Mouse (Mus musculus): ENCODE measurements around the gene Alg14. TPM values are rescaled to one million over a fixed set of nuclear protein-coding genes. Genes with fewer than 3 reads are reported as not detected.

Gene Alg14
- total RNA-seq, 2 experiments from 2014 or later = 9.8 to 13.6 TPM

GRCm38 (mm10) chr3:121290681-121291080 is 892 bp upstream of the Alg14 start:
- TF ChIP-seq CTCF (conservative IDR thresholded peaks at IDR 0.05) = no peak
- H3K27ac ChIP-seq = peak overlapping the region; percentile 99
- no peak for DNase-seq (ENCODE audit: low spot score in 2 of 2)
- H3K4me3 ChIP-seq = peak overlapping the region; percentile 75; the same call in 1 of the 2 replicates

DNA sequence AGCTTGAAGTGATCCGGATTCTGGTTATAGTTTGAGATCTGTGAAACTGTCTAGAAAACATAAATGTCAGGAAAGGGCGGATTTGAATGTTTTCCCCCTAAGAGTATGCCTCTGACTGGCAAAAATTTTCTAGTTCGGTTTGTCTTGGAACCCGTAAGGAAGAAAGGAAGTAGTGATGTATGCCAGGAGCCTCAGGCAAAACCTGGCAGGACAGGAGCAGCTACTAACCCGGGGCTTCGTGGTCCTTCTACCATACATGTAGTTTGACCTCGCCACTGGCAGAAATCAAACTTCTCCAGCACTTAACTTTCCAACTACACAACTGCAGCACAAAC is 381 bp upstream of the Alg14 start:
- Histone ChIP-seq H3K27ac (peak overlapping the region; percentile 99), H3K4me3 (peak overlapping the region; percentile 75)
- no peak for TF ChIP-seq CTCF (conservative IDR thresholded peaks at IDR 0.05)
- DNase-seq (ENCODE audit: low spot score in 2 of 2) = no peak

GRCm38 (mm10) chr3:121294200-121294599 is 2.6 kb downstream of the Alg14 start:
- TF ChIP-seq CTCF (conservative IDR thresholded peaks at IDR 0.05) = peak; percentile 60
- no peak overlapping the region for H3K4me3 ChIP-seq
- H3K27ac ChIP-seq = no peak overlapping the region
- DNase-seq (ENCODE audit: low spot score in 2 of 2) = no peak

DNA sequence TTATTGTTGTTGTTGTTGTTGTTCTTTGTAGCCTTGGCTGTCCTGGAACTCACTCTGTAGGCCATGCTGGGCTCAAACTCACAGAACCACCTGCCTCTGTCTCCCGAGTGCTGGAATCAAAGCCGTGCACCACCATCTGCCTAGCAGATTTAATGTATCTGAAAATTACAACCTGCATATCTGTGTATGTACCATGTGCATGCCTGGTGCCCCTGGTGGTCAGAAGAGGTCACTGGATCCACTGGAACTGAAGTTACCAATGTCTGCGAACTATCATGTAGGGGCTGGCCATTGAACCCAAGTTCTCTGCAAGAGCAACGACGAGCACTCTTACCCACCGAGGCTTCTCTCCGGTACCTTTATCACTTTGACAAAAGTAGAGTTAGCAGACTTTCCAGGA is 15.1 kb downstream of the Alg14 start:
- TF ChIP-seq CTCF (conservative IDR thresholded peaks at IDR 0.05) = peak; percentile 51
- Histone ChIP-seq H3K4me3 (no peak overlapping the region), H3K27ac (no peak overlapping the region)
- no peak for DNase-seq (ENCODE audit: low spot score in 2 of 2)

GRCm38 (mm10) chr3:121307532-121308234 is 16.1 kb downstream of the Alg14 start:
- Histone ChIP-seq H3K27ac (no peak overlapping the region), H3K4me3 (no peak overlapping the region)
- peak; percentile 74 to 82 for DNase-seq (ENCODE audit: low spot score in 2 of 2)
- peak; percentile 99 for TF ChIP-seq CTCF (conservative IDR thresholded peaks at IDR 0.05)

- no peak for TF ChIP-seq CTCF (conservative IDR thresholded peaks at IDR 0.05)
- Histone ChIP-seq H3K27ac (no peak overlapping the region), H3K4me3 (no peak overlapping the region)
- DNase-seq (ENCODE audit: low spot score in 2 of 2) = no peak
Measured at GRCm38 (mm10) chr3:121308935-121309334, 17.4 kb downstream of the Alg14 start.

DNA sequence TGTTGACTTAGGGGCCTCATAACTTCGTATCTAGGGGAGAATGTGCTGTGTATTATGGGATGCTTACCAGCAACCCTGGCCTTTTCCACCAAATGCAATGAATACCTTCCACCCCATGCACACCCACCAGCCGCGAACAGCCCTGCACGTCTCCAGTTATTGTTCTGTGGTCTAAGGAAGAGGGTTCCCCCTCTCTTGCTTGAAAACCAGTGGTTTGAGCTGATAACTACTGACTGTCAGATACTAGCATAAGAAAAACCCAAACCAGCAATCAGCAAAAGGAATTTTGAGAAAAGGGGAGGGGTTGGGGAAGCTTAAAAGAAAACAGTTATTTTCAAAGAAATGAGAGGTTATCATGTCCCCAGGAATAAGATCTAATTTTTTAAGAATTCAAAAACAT is 17.9 kb downstream of the Alg14 start:
- no peak for DNase-seq (ENCODE audit: low spot score in 2 of 2)
- no peak for TF ChIP-seq CTCF (conservative IDR thresholded peaks at IDR 0.05)
- Histone ChIP-seq H3K4me3 (no peak overlapping the region), H3K27ac (no peak overlapping the region)

DNA sequence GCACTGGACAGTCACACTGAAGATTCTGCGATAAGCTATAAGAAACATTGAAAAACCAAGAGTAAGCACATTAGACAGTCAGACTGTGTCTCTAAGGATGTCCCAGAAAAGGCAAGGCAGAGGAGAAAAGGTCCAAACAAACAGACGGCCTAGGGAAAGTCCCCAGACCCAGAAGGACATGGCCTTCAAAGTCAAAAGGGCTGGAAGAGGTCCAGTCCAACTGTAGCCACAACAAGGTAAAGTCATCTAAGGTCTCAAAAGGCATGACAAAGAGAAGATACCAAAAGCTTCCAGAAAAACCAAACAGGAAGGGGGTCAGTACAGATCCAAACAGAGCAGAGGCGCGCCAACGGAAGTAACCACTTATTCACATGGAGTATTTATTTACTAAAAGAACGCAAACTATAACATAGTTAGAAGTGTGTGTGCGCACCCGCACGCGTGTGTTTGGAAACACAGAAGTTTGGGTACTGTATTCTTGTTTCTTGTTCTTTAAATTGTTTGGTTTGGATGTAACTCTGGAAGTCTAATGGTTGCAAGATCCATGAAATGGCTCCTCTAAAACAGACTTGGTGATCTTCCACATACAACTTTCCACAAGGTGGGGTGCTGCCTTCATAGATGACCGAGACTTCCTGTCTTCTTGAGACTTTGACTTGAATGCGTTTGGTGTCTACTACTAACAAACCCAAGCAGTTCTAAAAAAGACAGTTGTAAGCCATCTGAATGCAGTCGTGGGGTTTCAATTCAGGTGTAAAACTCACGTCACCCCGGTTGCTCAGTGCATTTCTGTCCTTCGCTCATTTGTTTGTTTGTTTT is 18.5 kb downstream of the Alg14 start:
- DNase-seq (ENCODE audit: low spot score in 2 of 2) = no peak
- peak; percentile 44 for TF ChIP-seq CTCF (conservative IDR thresholded peaks at IDR 0.05)
- Histone ChIP-seq H3K4me3 (no peak overlapping the region), H3K27ac (no peak overlapping the region)

GRCm38 (mm10) chr3:121312426-121312825 is 20.9 kb downstream of the Alg14 start:
- H3K4me3 ChIP-seq = no peak overlapping the region
- DNase-seq (ENCODE audit: low spot score in 2 of 2) = no peak
- no peak for TF ChIP-seq CTCF (conservative IDR thresholded peaks at IDR 0.05)
- no peak overlapping the region for H3K27ac ChIP-seq

DNA sequence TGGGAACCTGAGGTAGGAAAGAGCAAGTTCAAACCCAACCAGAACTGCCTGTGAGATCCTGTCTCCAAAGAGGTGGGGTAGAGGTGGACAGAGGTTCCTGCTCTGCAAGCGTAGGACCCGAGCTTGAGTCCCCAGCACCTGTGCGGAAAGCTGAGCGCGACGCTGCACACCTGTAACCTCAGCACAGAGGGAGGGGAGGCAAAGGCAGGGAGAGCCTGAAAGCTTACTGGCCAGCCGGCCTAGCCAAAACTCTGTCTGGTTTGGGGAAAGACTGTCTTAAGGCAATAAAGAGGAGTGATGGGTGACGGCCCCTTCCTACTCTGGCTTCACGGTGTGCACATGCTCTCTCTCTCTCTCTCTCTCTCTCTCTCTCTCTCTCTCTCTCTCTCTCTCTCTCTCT is 21.4 kb downstream of the Alg14 start:
- Histone ChIP-seq H3K4me3 (no peak overlapping the region), H3K27ac (no peak overlapping the region)
- DNase-seq (ENCODE audit: low spot score in 2 of 2) = no peak
- TF ChIP-seq CTCF (conservative IDR thresholded peaks at IDR 0.05) = no peak

DNA sequence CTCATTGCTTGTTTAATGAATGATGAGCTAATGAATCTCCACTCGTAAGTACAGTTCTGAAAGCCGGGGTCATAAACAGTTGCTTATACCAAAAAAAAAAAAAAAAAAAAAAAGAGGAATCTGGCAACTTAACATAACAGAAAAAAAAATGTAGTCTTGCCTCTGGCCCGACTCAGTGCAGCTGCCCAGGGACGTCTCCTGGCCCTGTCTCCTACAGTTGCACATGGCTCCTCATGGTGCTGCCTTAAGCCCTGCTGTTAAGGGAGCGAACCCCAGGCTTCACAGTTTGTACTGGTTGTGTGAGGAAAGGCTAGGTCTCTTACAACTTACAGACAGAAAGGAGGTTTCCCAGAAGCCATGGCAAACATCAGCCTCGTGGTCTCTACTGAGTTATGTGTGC is 22.6 kb downstream of the Alg14 start:
- Histone ChIP-seq H3K27ac (no peak overlapping the region), H3K4me3 (no peak overlapping the region)
- TF ChIP-seq CTCF (conservative IDR thresholded peaks at IDR 0.05) = no peak
- no peak for DNase-seq (ENCODE audit: low spot score in 2 of 2)

GRCm38 (mm10) chr3:121315498-121315897 is 23.9 kb downstream of the Alg14 start:
- H3K27ac ChIP-seq = peak overlapping the region; percentile 46; the same call in 1 of the 2 replicates
- no peak overlapping the region for H3K4me3 ChIP-seq
- TF ChIP-seq CTCF (conservative IDR thresholded peaks at IDR 0.05) = no peak
- no peak for DNase-seq (ENCODE audit: low spot score in 2 of 2)

GRCm38 (mm10) chr3:121319906-121320305 is 28.3 kb downstream of the Alg14 start:
- no peak for TF ChIP-seq CTCF (conservative IDR thresholded peaks at IDR 0.05)
- H3K27ac ChIP-seq = no peak overlapping the region
- DNase-seq (ENCODE audit: low spot score in 2 of 2) = no peak
- H3K4me3 ChIP-seq = no peak overlapping the region

DNA sequence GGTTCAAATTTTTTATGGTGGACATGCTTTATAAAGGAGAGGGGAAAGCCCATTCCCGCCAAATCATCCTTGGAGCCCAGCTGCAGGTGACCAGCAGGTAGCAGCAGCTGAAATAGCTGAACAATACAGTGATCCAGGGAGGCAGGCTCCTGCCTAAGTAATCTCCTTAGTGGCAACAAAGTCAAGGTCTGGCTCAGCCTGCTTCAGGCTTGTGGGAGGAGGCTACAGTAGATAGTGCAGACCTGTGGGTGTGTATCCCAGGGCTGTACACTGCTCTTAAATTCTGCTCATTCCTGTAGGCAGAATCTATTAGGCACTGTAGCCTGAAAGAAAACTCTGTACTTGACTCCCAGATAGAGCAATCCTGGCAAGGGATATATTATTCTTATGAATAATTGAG is 29.3 kb downstream of the Alg14 start:
- Histone ChIP-seq H3K27ac (no peak overlapping the region), H3K4me3 (no peak overlapping the region)
- no peak for DNase-seq (ENCODE audit: low spot score in 2 of 2)
- no peak for TF ChIP-seq CTCF (conservative IDR thresholded peaks at IDR 0.05)

Data from layer of hippocampus, adult 2 months (tissue).